Mouse (Mus musculus) gastrocnemius, postnatal 25 days (tissue): ENCODE results near the gene Trio. TPM values are rescaled to one million over a fixed set of nuclear protein-coding genes. Genes with fewer than 3 reads are reported as not detected.

Experiments
- DNase-seq: peaks from one replicate; pipeline ENCODE4 v3.0.0; 2022
- long read RNA-seq, 2 experiments: library from polyadenylated mRNA; stranded (forward); transcript quantifications; one replicate each; pipeline ENCODE4 v2.0.0; 2021
- total RNA-seq, 2 experiments: library from RNA; stranded (reverse); gene quantifications; 1 replicate in 1 of 2; 2 replicates in 1 of 2; pipeline ENCODE4 v1.2.3; 2021

The Trio gene
- 10 to 100 TPM; 31.0 to 36.4 TPM for total RNA-seq
- long read RNA-seq, experiment 1, partial matches to known transcripts = 3 of 4 reads
- long read RNA-seq, experiment 1, other reads (novel, unspliced or antisense) = 1 of 4 reads
- long read RNA-seq, experiment 2, partial matches to known transcripts = 3 of 3 reads
- long read RNA-seq, experiment 2, other reads (novel, unspliced or antisense) = 0 of 3 reads

GRCm38 (mm10) chr15:28025447-28026166 is at the start of gene Trio:
Trio (minus strand) TSS chr15:28025848.
- peak; percentile 98 for DNase-seq

GRCm38 (mm10) chr15:28074416-28074970 is 48.8 kb upstream of the Trio start:
- no peak for DNase-seq

- DNase-seq = no peak
Measured at GRCm38 (mm10) chr15:28071601-28072000, 46.0 kb upstream of the Trio start.

- DNase-seq = no peak
Measured at GRCm38 (mm10) chr15:28070771-28071419, 45.2 kb upstream of the Trio start.

GRCm38 (mm10) chr15:28070221-28070620 is 44.6 kb upstream of the Trio start:
- DNase-seq = no peak

- no peak for DNase-seq
Measured at GRCm38 (mm10) chr15:28067373-28067772, 41.7 kb upstream of the Trio start.

GRCm38 (mm10) chr15:28066468-28066867 is 40.8 kb upstream of the Trio start:
- DNase-seq = peak; percentile 10

GRCm38 (mm10) chr15:28065572-28065971 is 39.9 kb upstream of the Trio start:
- DNase-seq = no peak

- DNase-seq = no peak
Measured at GRCm38 (mm10) chr15:28064733-28065088, 39.1 kb upstream of the Trio start.

GRCm38 (mm10) chr15:28064081-28064732 is 38.6 kb upstream of the Trio start:
- no peak for DNase-seq

- DNase-seq = no peak
Measured at GRCm38 (mm10) chr15:28063466-28063865, 37.8 kb upstream of the Trio start.

GRCm38 (mm10) chr15:28062016-28062415 is 36.4 kb upstream of the Trio start:
- no peak for DNase-seq

GRCm38 (mm10) chr15:28060977-28061376 is 35.3 kb upstream of the Trio start:
- no peak for DNase-seq

GRCm38 (mm10) chr15:28060423-28060822 is 34.8 kb upstream of the Trio start:
- DNase-seq = no peak

- no peak for DNase-seq
Measured at GRCm38 (mm10) chr15:28057545-28057944, 31.9 kb upstream of the Trio start.

- DNase-seq = no peak
Measured at GRCm38 (mm10) chr15:28054731-28055130, 29.1 kb upstream of the Trio start.

- no peak for DNase-seq
Measured at GRCm38 (mm10) chr15:28054111-28054510, 28.5 kb upstream of the Trio start.

- DNase-seq = no peak
Measured at GRCm38 (mm10) chr15:28053226-28053625, 27.6 kb upstream of the Trio start.

GRCm38 (mm10) chr15:28051811-28052210 is 26.2 kb upstream of the Trio start:
- no peak for DNase-seq

- DNase-seq = peak; percentile 51
Measured at GRCm38 (mm10) chr15:28051104-28051625, 25.5 kb upstream of the Trio start.

GRCm38 (mm10) chr15:28047711-28048110 is 22.1 kb upstream of the Trio start:
- DNase-seq = no peak

- DNase-seq = no peak
Measured at GRCm38 (mm10) chr15:28041158-28041865, 15.7 kb upstream of the Trio start.
